Mouse (Mus musculus) hindbrain, embryonic 10.5 days (tissue): Measurements from ENCODE around the gene Brat1. TPM values are rescaled to one million over a fixed set of nuclear protein-coding genes. Genes with fewer than 3 reads are reported as not detected.

Experiments
- DNase-seq: peaks from one replicate; pipeline ENCODE4 v3.0.0-alpha.2; 2017; ENCODE audit warnings: low spot score
- H3K27ac ChIP-seq: fragments of 300-500 bp; sonication (generic); 2 replicates; pipeline ENCODE4 v1.5.1; 2016; ENCODE audit warnings: mild to moderate bottlenecking, moderate library complexity
- H3K27me3 ChIP-seq: fragments of 300-500 bp; sonication (generic); 2 replicates; pipeline ENCODE4 v1.6.1; 2016; ENCODE audit warnings: mild to moderate bottlenecking; ENCODE audit not compliant: poor library complexity, insufficient read depth, severe bottlenecking
- H3K36me3 ChIP-seq: fragments of 300-500 bp; sonication (generic); 2 replicates; pipeline ENCODE4 v1.6.1; 2016; ENCODE audit warnings: mild to moderate bottlenecking, moderate library complexity
- H3K4me1 ChIP-seq: fragments of 300-500 bp; sonication (generic); replicated peaks from 2 replicates; pipeline ENCODE4 v1.6.1; 2016; ENCODE audit warnings: mild to moderate bottlenecking
- H3K4me3 ChIP-seq: fragments of 300-500 bp; sonication (generic); 2 replicates; pipeline ENCODE4 v1.5.1; 2016; ENCODE audit warnings: mild to moderate bottlenecking, moderate library complexity
- H3K9me3 ChIP-seq: fragments of 300-500 bp; sonication (generic); 2 replicates; pipeline ENCODE4 v1.6.1; 2016; ENCODE audit warnings: mild to moderate bottlenecking, moderate library complexity
- WGBS: fragments of 180-500 bp; shearing (Covaris S2); methylation state at CpG from one replicate; pipeline ENCODE4 v1.1.7; 2016; 5-methylcytosine and 5-hydroxymethylcytosine counted together
- polyA plus RNA-seq: library from polyadenylated mRNA; unstranded; fragments of >200 nt; fragmentation: Nextera tagmentation; extraction: Ambion mirVana; gene quantifications from 2 replicates; pipeline ENCODE4 v1.2.1, GENCODE M21; 2016

Gene Brat1
- polyA plus RNA-seq, 1 experiment from 2014 or later, result 25.1 TPM

DNA sequence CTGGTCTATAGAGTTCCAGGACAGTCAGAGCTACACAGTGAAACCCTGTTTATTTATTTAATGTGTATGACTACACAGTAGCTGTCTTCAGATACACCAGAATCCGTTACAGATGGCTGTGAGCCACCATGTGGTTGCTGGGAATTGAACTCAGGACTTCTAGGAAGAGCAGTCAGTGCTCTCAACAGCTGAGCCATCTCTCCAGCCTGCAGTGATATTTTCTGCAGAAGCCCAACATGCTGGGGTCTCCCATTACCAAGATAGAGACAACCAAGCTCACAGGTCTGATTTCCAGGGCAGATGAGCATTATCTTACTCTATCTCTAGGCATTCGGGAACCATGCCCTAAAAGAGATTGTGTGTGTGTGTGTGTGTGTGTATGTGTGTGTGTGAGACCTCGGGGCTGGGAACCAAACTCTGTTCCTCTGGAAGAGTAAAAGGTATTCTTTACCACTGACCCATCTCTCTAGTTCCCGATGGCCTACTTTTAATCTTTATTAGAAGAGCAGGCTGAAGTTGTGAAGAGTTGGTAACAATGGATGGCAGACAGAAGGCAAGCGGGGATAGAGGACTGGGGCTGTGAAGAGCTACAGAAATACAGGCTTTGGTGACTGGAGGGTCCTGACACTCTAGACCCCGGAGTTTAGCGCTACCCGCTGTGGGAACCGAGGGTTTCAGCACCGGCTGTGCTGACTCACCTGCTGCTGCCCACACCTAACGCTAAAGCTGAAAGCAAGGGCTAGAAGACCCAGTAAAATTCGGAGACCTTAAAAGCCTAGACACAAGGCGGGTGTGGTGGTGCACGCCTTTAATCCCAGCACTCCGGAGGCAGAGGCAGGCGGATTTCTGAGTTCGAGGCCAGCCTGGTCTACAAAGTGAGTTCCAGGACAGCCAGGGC lies 1.1 kb upstream of the Brat1 start:
- peak overlapping the region; percentile 98 for H3K27ac ChIP-seq
- peaks cover 54% of the 10 kb centered on the region for H3K4me1 ChIP-seq
- H3K36me3 ChIP-seq, result peaks cover 31% of the 10 kb centered on the region
- H3K27me3 ChIP-seq, result no peaks in the 10 kb centered on the region
- WGBS, result 38% methylated on average over 17 of the region's 17 CpGs
- DNase-seq, result peak; percentile 29
- H3K9me3 ChIP-seq, result no peaks in the 10 kb centered on the region
- H3K4me3 ChIP-seq, result peak overlapping the region; percentile 74

DNA sequence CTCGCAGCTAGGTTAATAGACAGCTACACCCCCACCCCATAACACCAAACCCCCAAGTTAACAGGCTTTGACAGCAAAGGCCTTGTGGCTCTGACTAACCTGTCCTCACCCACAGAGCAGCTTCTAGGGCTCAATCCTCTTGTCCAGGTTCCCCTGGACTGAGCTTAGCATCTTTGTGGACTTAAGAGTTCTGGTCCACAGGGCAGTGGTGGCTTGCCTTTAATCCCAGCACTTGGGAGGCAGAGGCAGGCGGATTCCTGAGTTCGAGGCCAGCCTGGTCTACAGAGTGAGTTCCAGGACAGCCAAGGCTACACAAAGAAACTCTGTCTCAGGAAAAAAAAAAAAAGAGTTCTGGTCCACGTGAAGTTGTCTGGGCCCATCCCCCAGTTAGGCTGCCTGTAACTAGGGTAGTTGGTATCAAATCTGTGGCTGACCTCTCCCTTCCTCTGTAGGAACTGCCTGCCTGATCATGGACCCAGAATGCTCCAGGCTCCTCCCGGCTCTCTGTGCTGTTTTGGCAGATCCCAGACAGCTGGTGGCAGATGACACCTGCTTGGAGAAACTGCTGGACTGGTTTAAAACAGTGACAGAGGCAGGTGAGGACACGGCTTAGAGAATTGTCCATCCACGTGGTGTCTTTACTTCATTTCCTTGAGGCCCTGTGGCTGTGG lies 825 bp downstream of the Brat1 start:
- Histone ChIP-seq H3K4me3 (peak overlapping the region; percentile 74), H3K9me3 (no peaks in the 10 kb centered on the region), H3K27ac (peak overlapping the region; percentile 98), H3K27me3 (no peaks in the 10 kb centered on the region), H3K4me1 (peaks cover 43% of the 10 kb centered on the region), H3K36me3 (peaks cover 29% of the 10 kb centered on the region)
- no peak for DNase-seq
- WGBS, result 62% methylated on average over 7 of the region's 7 CpGs

DNA sequence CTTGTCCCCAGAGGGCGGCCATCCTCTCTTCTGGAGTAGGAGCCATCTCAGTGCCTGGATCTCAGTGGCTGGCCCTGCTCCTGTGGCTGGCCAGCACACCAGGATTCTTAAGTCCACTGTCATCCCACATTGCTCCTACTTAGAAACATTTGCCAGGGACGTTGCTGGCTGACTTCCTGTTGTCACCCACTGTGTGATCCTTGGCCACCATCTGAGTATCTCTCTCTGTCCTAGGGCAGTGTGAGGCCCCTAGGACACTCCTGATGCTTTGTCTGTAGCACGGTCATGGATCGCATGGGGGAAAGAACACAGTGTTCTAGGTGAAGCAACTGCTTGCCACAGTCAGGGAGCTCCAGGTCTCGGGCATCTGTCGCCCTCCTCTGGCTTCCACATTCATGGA lies 5.5 kb downstream of the Brat1 start:
- no peak overlapping the region for H3K27ac ChIP-seq
- no peak for DNase-seq
- peaks cover 9% of the 10 kb centered on the region for H3K4me1 ChIP-seq
- H3K27me3 ChIP-seq, result no peaks in the 10 kb centered on the region
- no peaks in the 10 kb centered on the region for H3K9me3 ChIP-seq
- H3K36me3 ChIP-seq, result peaks cover 76% of the 10 kb centered on the region
- WGBS, result 91% methylated on average over 6 of the region's 6 CpGs
- no peak overlapping the region for H3K4me3 ChIP-seq

DNA sequence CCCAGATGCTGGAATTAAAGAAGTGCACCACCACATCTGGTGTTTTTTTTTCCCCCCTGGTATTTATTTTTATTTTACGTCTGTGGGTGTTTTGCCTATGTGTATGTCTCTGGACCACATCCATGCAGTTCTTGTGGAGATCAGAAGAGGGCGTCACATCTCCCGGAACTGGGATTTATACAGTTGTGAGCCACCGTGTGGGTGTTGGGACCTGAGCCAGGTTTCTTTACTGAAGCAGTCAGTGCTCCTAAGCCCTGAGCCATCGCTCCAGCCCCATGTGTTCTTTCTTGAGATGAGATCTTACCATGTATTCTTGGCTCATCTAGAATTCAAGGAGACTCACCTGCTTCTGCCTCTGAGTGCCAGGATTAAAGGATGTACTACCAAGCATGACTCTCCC lies 6.2 kb downstream of the Brat1 start:
- Histone ChIP-seq H3K36me3 (peaks cover 83% of the 10 kb centered on the region), H3K9me3 (no peaks in the 10 kb centered on the region), H3K4me3 (no peak overlapping the region), H3K4me1 (peaks cover 2% of the 10 kb centered on the region), H3K27me3 (no peaks in the 10 kb centered on the region), H3K27ac (no peak overlapping the region)
- 87% methylated on average over 5 of the region's 5 CpGs for WGBS
- DNase-seq, result no peak

DNA sequence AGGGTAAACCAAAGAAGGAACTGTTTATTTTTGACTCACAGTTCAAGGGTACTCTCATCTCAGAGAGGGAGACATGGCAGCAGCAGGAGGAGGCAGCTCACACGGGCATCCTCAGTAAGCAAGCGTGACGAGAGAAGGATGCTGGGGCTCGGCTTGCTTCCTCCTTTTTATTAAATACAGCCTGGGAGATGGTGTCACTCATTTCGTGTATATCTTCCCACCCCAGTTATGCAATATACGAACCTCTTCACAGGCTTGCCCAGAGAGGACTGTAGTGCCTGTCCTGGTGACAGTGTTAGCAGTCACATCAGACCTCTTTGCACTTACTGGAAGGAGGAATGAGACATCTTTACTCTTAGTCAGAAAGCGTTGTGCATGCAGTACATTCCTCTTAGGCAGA lies 16.0 kb downstream of the Brat1 start:
- DNase-seq, result no peak
- Histone ChIP-seq H3K4me3 (no peak overlapping the region), H3K27ac (no peak overlapping the region), H3K36me3 (peaks cover 45% of the 10 kb centered on the region), H3K27me3 (no peaks in the 10 kb centered on the region), H3K4me1 (no peaks in the 10 kb centered on the region), H3K9me3 (no peaks in the 10 kb centered on the region)
- 86% methylated on average over 7 of the region's 7 CpGs for WGBS

DNA sequence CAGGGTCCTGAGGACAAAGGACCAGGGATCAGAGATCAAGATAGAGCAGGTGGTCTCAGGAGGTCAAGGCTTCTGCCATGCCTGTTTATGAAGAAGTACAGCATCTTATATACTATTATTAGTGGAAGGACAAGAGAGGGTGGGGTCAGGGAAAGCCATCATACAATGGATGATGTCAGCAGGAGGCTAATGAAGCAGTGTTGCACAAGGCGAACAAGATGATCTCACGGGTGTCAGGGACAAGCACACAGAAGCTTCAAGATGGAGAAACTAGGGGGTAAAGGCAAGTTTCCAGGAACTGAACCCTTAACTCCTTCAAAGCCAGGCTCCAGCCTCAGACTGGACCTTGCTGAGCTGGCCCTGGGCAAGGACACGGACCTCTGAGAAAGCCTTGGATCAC lies 17.3 kb downstream of the Brat1 start:
- Histone ChIP-seq H3K4me3 (no peak overlapping the region), H3K4me1 (0 out of 2 replicates have a peak, but pooled peaks cover 5% of the 10 kb centered on the region), H3K36me3 (peaks cover 32% of the 10 kb centered on the region), H3K9me3 (no peaks in the 10 kb centered on the region), H3K27ac (no peak overlapping the region), H3K27me3 (no peaks in the 10 kb centered on the region)
- no peak for DNase-seq
- WGBS, result 85% methylated on average over 3 of the region's 3 CpGs

DNA sequence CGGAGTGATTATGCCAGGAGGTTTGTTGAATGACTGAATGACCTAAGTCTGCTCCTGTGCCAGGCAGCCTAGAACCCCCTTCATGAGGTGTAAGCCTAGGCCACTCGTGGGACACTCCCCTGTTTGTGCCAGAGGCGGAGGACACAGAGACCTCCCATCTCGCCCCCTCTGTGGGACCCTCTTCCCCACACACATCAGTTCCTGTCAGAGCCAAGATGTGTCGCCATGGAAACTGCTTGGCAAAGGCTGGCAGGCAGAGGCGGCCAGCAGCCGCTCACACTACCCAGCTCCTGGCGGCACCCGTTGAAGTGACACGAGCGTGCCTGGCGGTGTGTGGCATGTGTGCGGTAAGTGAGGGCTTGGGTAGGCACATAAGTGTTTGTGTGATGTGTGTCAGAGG lies 19.0 kb downstream of the Brat1 start, which contains the start of gene Amz1:
Amz1 (plus strand) TSS at position 306 of the 400 bp plus-strand sequence.
- Histone ChIP-seq H3K27ac (no peak within 1 kb of the TSS), H3K36me3 (peaks cover 15% of the 10 kb centered on the region)
- no peak for DNase-seq

DNA sequence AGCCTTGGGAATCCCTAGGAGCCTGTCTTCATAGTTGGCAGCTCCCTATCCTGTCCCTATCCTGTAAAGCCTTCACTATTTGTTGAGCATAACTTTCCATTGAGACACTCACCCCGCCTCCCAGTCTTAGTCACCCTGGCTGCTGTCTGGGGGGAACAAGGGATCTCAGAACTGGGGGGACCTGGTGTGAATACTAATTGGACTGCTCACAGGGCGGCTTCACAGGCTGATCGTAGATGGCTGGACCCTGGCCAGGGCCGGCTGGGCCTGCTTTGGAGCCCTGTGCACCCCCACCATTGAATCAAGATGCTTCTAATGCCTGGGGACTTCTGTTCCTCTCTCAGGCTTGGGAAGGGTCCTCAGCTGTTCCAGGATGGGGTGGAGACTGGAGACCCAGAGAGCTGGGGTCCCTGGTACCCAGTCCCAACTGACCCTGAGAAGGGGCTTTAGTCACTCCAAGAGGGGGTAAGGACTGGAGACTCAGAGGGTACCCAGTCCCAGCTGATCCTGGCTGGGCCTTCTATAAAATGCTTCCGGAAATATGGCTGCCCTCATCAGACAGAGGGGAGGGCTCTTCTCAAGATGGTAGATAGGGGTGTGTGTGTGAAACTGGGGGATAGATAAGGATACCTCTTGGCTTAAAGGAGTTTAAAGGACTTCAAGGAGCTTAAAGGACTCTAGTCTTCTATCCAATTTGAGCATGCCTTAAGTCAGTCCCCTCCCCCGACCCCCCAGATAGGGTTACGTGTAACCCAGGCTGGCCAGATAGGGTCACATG lies 21.4 kb downstream of the Brat1 start:
- no peak overlapping the region for H3K27ac ChIP-seq
- H3K9me3 ChIP-seq, result no peaks in the 10 kb centered on the region
- 86% methylated on average over 7 of the region's 7 CpGs for WGBS
- H3K27me3 ChIP-seq, result no peaks in the 10 kb centered on the region
- DNase-seq, result no peak
- no peaks in the 10 kb centered on the region for H3K36me3 ChIP-seq
- 0 out of 2 replicates have a peak, but pooled peaks cover 5% of the 10 kb centered on the region for H3K4me1 ChIP-seq
- no peak overlapping the region for H3K4me3 ChIP-seq

More for the DNA sequence above, 19.0 kb downstream of the Brat1 start, which contains the start of gene Amz1:
- Histone ChIP-seq H3K4me3 (no peak within 1 kb of the TSS), H3K27me3 (no peaks in the 10 kb centered on the region), H3K4me1 (0 out of 2 replicates have a peak, but pooled peaks cover 5% of the 10 kb centered on the region), H3K9me3 (no peaks in the 10 kb centered on the region)
- WGBS, result 81% methylated on average over 13 of the region's 13 CpGs

DNA sequence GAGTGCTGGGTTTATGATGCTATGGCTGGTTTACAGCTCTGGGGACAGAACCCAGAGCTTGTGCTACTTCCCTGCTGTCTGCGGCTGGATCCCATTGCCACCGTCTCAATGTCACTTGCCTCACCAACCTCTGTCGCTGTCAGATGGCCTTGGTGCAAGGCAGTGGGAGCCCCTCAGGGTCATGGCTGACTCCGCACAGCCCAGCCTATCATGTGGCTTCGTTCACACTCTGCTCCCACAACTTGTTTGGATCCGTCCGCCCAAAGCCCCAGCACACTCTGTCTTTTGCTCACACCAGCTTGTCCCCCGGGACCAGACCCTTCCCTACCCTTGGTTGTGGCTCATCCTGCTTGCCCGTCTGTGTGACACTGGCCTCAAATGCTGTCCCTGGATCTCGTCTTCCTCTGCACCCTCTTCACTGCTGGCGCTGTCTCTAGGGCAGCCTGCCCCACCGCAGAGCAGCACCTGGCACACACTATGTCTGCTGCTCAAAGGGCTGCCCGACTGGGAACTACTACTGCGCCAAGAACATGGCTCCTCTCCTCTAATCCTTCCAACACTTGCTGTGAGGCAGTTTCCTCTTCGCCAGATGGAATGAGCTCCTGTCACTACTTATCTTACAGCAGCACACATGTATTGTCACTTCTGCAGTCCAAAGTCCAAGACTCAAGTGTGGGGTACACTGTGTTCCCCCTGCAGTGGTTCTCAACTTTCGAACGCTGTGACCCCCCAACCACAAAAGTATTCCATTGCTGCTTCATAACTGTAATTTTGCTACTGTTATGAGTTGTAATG lies 22.3 kb downstream of the Brat1 start:
- H3K27ac ChIP-seq, result peak overlapping the region; percentile 23; the same call in 1 of the 2 replicates

DNA sequence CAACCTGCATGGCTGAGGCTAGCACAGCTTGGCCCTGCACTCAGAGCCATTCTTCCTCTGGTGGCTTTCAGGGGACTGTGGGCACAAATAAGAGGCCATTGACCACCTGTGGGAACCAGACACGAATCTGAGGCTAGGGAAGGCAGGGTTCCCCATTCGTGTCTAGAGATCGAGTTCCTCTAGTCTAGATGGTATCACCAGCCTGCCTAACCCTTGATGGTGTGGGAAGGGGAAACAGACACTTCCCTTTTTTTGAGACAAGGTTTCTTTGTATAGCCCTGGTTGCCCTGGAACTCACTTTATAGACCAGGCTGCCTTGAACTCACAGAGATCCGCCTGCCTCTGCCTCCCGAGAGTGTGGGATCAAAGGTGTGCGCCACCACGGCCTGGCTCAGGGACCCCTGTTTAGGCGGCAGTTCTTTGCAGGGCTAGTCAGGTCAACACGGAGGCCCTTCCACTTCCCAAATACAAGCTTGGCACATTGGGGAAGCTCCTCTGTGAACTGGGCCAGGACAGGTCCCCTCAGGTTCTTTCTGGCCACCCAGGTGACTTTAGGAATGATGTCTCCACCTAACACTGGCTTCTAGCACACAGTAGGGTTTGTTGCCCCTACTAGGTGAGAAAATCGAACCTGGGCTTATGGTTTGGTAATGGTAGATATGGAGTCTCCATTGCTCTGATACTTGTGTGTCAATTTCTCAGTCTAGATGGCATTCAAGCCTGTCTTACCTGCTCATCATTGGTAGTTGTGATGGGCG lies 26.4 kb downstream of the Brat1 start:
- Histone ChIP-seq H3K36me3 (no peaks in the 10 kb centered on the region), H3K4me1 (peaks cover 13% of the 10 kb centered on the region), H3K27me3 (peaks cover 29% of the 10 kb centered on the region), H3K9me3 (no peaks in the 10 kb centered on the region), H3K4me3 (no peak overlapping the region), H3K27ac (no peak overlapping the region)
- DNase-seq, result no peak
- 86% methylated on average over 11 of the region's 11 CpGs for WGBS

More for the DNA sequence above, 22.3 kb downstream of the Brat1 start:
- Histone ChIP-seq H3K36me3 (no peaks in the 10 kb centered on the region), H3K4me3 (no peak overlapping the region), H3K9me3 (no peaks in the 10 kb centered on the region), H3K4me1 (0 out of 2 replicates have a peak, but pooled peaks cover 5% of the 10 kb centered on the region), H3K27me3 (no peaks in the 10 kb centered on the region)
- 81% methylated on average over 17 of the region's 17 CpGs for WGBS
- no peak for DNase-seq

DNA sequence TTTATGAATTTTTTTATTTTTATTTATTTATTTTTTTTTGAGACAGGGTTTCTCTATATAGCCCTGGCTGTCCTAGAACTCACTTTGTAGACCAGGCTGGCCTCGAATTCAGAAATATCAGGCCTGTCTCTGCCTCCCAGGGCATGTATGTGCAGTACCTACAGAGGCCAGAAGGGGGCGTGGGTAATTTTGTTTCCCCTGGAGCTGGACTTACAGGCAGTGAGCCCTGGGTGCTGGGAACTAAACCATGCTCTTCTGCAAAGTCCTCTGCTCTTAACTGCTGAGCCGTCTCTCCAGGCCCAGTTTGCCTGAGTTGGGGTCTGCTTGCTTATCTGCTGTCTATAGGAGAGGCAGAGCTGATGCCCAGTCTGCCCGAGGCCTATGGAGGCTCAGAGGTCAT lies 27.4 kb downstream of the Brat1 start:
- 62% methylated on average over 4 of the region's 4 CpGs for WGBS

More for the DNA sequence above, 27.4 kb downstream of the Brat1 start:
- Histone ChIP-seq H3K27me3 (peaks cover 39% of the 10 kb centered on the region), H3K4me1 (peaks cover 12% of the 10 kb centered on the region), H3K27ac (no peak overlapping the region), H3K9me3 (no peaks in the 10 kb centered on the region), H3K36me3 (no peaks in the 10 kb centered on the region), H3K4me3 (no peak overlapping the region)
- DNase-seq, result peak; percentile 22
